13 mouse cellular contexts compared by ENCODE assay signal in the genomic region with DNA sequence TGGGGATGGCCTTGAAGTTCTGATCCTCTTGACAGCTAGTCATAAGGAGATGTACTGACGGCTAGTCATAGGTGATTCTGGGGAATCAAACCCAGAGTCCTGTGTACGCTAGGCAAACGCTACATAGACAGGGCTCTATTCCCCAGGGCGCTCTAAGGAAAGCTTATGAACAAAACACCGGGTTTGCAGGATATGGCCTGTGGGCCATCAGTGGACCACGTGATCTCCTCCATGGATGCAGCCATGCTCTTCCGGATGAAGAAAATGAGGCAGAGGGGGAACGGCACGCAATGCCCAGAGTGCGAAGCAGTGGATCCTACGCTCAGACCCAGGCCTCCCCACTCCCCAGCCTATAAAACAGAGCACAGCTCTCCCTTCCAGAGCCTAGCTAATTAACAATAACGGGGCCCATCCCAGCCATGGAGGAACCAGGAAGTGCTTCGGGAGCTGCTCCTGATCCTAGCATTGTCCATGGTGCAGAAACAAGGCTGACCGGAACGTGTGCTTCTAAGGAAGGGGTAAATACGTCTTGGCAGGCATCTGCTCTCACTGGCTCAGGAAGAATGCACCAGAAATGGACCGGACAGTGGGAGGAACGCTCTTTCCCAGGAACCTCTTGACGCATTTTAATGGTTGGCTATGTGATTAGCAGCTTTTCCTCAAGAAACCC. TPM values are rescaled to one million over a fixed set of nuclear protein-coding genes. Genes with fewer than 3 reads are reported as not detected.
DNase-seq lines count a peak whose midpoint lies in the region; ATAC-seq and TF ChIP-seq lines count a peak whose summit lies in the region.
"Had no signal": no experiment of that assay in that cellular context is flagged by ENCODE, and none has a peak within 500 bp of the region (broad histone marks: within the 10 kb centered on the region; RNA-seq: fewer than 3 reads in every experiment).

No protein-coding gene starts in this region.

- peak; percentile 78 for ATAC-seq in lung, postnatal 0 days

- H3K27ac ChIP-seq in kidney, adult 2 months (ENCODE audit: insufficient read depth, low read depth, low read length): peak overlapping the region; percentile 65
- peak overlapping the region; percentile 62 for H3K27ac ChIP-seq in heart, embryonic 10.5 days
- peak overlapping the region; percentile 69 for H3K27ac ChIP-seq in lung, postnatal 0 days (ENCODE audit: low read length)
- H3K27ac ChIP-seq: hindbrain, embryonic 14.5 days; liver, embryonic 14.5 days had no signal

- no peak for TF ChIP-seq CTCF in kidney, adult 2 months (conservative IDR thresholded peaks at IDR 0.05; ENCODE audit: insufficient read depth, insufficient read length, low read depth, low read length)
- no peak for TF ChIP-seq CTCF in brain, embryonic 14.5 days (IDR thresholded peaks at IDR 0.05; ENCODE audit: borderline replicate concordance, extremely low read depth, insufficient read depth, insufficient read length)
- no peak for TF ChIP-seq CTCF in lung, postnatal 0 days (IDR thresholded peaks at IDR 0.05)

- H3K4me2 ChIP-seq in lung, postnatal 0 days (replicated peaks; ENCODE audit: low read depth, low read length): no peak overlapping the region
- H3K4me2 ChIP-seq: hindbrain, embryonic 14.5 days had no signal

- no peaks in the 10 kb centered on the region for H3K9me3 ChIP-seq in heart, embryonic 10.5 days
- H3K9me3 ChIP-seq in lung, postnatal 0 days (ENCODE audit: low read length): no peaks in the 10 kb centered on the region

- H3K36me3 ChIP-seq in kidney, adult 2 months (ENCODE audit: control insufficient read depth, insufficient read depth, low read length): no peaks in the 10 kb centered on the region
- H3K36me3 ChIP-seq in heart, embryonic 10.5 days: no peaks in the 10 kb centered on the region
- no peaks in the 10 kb centered on the region for H3K36me3 ChIP-seq in lung, postnatal 0 days (ENCODE audit: insufficient read depth, low read length)

- H3K27me3 ChIP-seq in kidney, adult 2 months (replicated peaks; ENCODE audit: control insufficient read depth, insufficient read depth, low read length): no peaks in the 10 kb centered on the region
- 0 out of 2 replicates have a peak, but pooled peaks cover 3% of the 10 kb centered on the region for H3K27me3 ChIP-seq in heart, embryonic 10.5 days (ENCODE audit: insufficient read depth, poor library complexity, severe bottlenecking)
- no peaks in the 10 kb centered on the region for H3K27me3 ChIP-seq in lung, postnatal 0 days (replicated peaks; ENCODE audit: insufficient read depth, low read length)

- no peaks in the 10 kb centered on the region for H3K4me1 ChIP-seq in kidney, adult 2 months (ENCODE audit: control insufficient read depth, insufficient read depth, low read length)
- H3K4me1 ChIP-seq in heart, embryonic 10.5 days: peaks cover 57% of the 10 kb centered on the region
- peaks cover 5% of the 10 kb centered on the region; the same call in 1 of the 2 replicates for H3K4me1 ChIP-seq in lung, postnatal 0 days (ENCODE audit: insufficient read depth, low read depth, low read length)

- peak; percentile 57 for DNase-seq in kidney, adult 2 months
- no peak for DNase-seq in kidney, adult 18-20 months
- DNase-seq in brain, embryonic 14.5 days (ENCODE audit: low read depth): peak; percentile 17
- DNase-seq in heart, embryonic 10.5 days (ENCODE audit: low spot score): no peak
- DNase-seq in lung, postnatal 0 days (ENCODE audit: low spot score): peak; percentile 68
- DNase-seq in frontal cortex, postnatal 36 days (ENCODE audit: low spot score in 2 of 2): no peak
- DNase-seq in testis, postnatal 10 days (ENCODE audit: low spot score): no peak
- DNase-seq: adrenal gland, postnatal 25 days; cerebellum, postnatal 14 days; spleen, adult 18-20 months had no signal

- no peak overlapping the region for H3K4me3 ChIP-seq in kidney, adult 2 months (ENCODE audit: insufficient read depth, low read depth, low read length)
- H3K4me3 ChIP-seq in heart, embryonic 10.5 days: no peak overlapping the region
- H3K4me3 ChIP-seq in lung, postnatal 0 days (ENCODE audit: low read depth, low read length): no peak overlapping the region
- H3K4me3 ChIP-seq: erythroblast, embryonic 14.5 days had no signal

- WGBS in kidney, adult 2 months: 67% methylated on average over 19 of the region's 19 CpGs
- WGBS in heart, embryonic 10.5 days: 80% methylated on average over 19 of the region's 19 CpGs
- WGBS in lung, postnatal 0 days: 53% methylated on average over 19 of the region's 19 CpGs

- no peak overlapping the region for H3K9ac ChIP-seq in lung, postnatal 0 days (replicated peaks; ENCODE audit: low read depth)
- H3K9ac ChIP-seq: hindbrain, embryonic 14.5 days; liver, embryonic 14.5 days had no signal

- TF ChIP-seq EP300 in lung, postnatal 0 days (IDR thresholded peaks at IDR 0.05): peak; percentile 14; the same call in 1 of the 2 replicates

- TF ChIP-seq POLR2A in kidney, adult 2 months (IDR thresholded peaks at IDR 0.05; ENCODE audit: low read depth, low read length): no peak
- TF ChIP-seq POLR2A in brain, embryonic 14.5 days (IDR thresholded peaks at IDR 0.05; ENCODE audit: borderline replicate concordance, extremely low read depth, insufficient read depth, insufficient read length, poor library complexity, severe bottlenecking): no peak

RNA-seq across cellular contexts. Expression of gene Pdgfb, which starts 36.5 kb away (rescaled TPM):
- 32.2 and 33.4 TPM in 2 replicates for polyA plus RNA-seq in kidney, adult 2 months (2012; rRNA removed)
- polyA plus RNA-seq in brain, embryonic 14.5 days (2012; rRNA removed): 12.3 and 16.8 TPM in 2 replicates
- 0.95 and 1.9 TPM in 2 replicates for polyA plus RNA-seq in heart, embryonic 10.5 days (2016; fragmentation: Nextera tagmentation; extraction: Ambion mirVana)
- polyA plus RNA-seq in lung, postnatal 0 days (2015; fragmentation: Nextera tagmentation; extraction: Ambion mirVana): 10.5 and 14.2 TPM in 2 replicates

RNA-seq across cellular contexts. Expression of gene Syngr1, which starts 39.9 kb away (rescaled TPM):
- polyA plus RNA-seq in kidney, adult 2 months (2012; rRNA removed): 94.8 and 106 TPM in 2 replicates
- polyA plus RNA-seq in brain, embryonic 14.5 days (2012; rRNA removed): 64.7 and 75.5 TPM in 2 replicates
- 6.7 and 11.6 TPM in 2 replicates for polyA plus RNA-seq in heart, embryonic 10.5 days (2016; fragmentation: Nextera tagmentation; extraction: Ambion mirVana)
- 34.4 and 35.3 TPM in 2 replicates for polyA plus RNA-seq in lung, postnatal 0 days (2015; fragmentation: Nextera tagmentation; extraction: Ambion mirVana)

RNA-seq across cellular contexts. Expression of gene Rpl3, which starts 40.4 kb away (rescaled TPM):
- 511 and 689 TPM in 2 replicates for polyA plus RNA-seq in kidney, adult 2 months (2012; rRNA removed)
- 770 and 873 TPM in 2 replicates for polyA plus RNA-seq in brain, embryonic 14.5 days (2012; rRNA removed)
- 770 and 980 TPM in 2 replicates for polyA plus RNA-seq in heart, embryonic 10.5 days (2016; fragmentation: Nextera tagmentation; extraction: Ambion mirVana)
- 554 and 577 TPM in 2 replicates for polyA plus RNA-seq in lung, postnatal 0 days (2015; fragmentation: Nextera tagmentation; extraction: Ambion mirVana)

Comparison
In these comparisons a context has a peak if more than half of its experiments do, and no peak if none do; other contexts are left out.
1. DNase-seq: peak in kidney, adult 2 months (single experiment), brain, embryonic 14.5 days (single experiment) and lung, postnatal 0 days (single experiment); none in kidney, adult 18-20 months (single experiment), heart, embryonic 10.5 days (single experiment), frontal cortex, postnatal 36 days (0 of 2) and testis, postnatal 10 days (single experiment).
2. Peak in every context shown above with its lines, with median percentiles within 50 percentile points of each other: H3K27ac ChIP-seq.